Mouse (Mus musculus) ES-E14 (cell line): ENCODE measurements around the gene Ppp2r2c.

ENCODE experiments used
- HCFC1 ChIP-seq: IDR thresholded peaks from 2 replicates; pipeline ENCODE4 v1.6.1; 2012; ENCODE audit warnings: low read length, inconsistent platforms, borderline replicate concordance; ENCODE audit not compliant: insufficient read depth
- MAFK ChIP-seq: IDR thresholded peaks from 2 replicates; pipeline ENCODE4 v1.6.1; 2014; ENCODE audit warnings: mild to moderate bottlenecking, low read depth, low read length, inconsistent platforms; ENCODE audit not compliant: insufficient read depth

GRCm38 (mm10) chr5:36841701-36842100 is 26.6 kb upstream of the Ppp2r2c start:
- no peak for TF ChIP-seq HCFC1
- no peak for TF ChIP-seq MAFK
